Mouse (Mus musculus): ENCODE results near the gene Ccer2.
A peak's percentile ranks its signal among the peaks of the same experiment; 100 is the strongest.

Ccer2 gene

DNA sequence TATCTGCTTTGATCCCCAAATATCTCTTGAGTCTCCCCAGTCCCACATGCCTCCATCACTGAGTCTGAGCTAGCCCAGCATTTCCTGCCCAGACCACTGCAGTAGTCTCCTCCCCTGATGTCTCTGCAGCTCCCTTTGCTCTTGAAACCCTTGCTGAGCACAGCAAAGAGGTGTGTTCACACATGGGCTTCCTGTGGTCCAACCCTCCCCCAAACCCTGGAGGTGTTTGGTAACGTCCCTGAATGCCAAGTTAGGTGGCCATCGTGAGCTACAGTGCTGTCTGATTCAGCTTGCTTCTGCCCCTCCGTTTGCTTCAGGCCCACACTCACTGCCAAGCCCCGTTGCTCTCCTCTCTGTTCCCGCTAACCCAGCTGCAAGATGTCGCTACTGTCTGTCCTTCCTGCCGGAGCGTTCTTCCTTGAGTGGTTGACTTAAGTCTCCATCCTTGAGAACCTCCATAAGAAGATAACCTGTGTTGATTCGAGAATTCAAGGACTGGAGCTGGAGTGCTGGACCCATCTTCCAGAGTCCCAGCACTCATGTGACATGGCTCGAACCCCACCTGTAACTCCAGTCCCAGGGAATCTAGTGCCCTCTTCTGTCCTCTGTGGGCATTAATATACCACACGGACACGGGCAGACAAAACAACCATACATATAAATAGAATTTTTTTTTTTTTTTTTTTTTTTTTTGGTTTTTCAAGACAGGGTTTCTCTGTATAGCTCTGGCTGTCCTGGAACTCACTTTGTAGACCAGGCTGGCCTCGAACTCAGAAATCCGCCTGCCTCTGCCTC is 36.6 kb downstream of the Ccer2 start:
- no peak for DNase-seq

DNA sequence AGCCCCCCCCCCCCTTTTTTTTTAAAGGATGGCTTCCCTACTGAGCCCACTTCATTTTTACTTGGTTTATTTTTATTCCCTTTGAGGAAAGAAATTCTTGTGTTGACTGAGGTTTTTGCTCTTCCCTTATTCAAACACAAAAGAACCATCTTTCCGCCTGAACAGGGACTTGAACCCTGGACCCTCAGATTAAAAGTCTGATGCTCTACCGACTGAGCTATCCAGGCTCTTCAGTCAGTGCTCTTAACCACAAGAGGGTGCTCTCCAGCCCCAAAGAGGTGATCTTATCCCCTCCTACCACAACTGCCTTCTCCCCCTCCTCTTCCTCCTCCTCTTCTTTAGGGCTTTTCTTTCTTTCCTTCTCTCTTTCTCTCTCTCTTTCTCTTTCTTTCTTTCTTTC is 37.9 kb downstream of the Ccer2 start:
- DNase-seq: peak in 1 of 2 experiments; percentile 45

DNA sequence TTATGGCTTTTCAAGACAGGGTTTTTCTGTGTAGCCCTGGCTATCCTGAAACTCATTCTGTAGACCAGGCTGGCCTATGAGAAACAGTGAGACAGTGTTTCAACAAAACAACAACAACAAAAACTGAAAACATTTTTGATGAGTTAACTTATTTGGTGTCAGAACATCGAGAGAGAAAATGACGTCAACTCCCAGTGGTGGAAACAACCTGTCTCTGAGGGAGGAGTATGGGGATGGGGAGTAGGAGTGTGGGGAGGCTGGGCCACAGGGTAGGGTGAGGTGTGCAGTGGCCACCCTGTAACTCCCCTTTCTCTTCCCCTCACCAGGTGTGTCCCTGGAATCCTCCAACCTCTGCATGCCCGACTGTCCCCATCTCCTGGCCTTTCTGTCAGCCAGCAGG is 38.5 kb downstream of the Ccer2 start:
- no peak for DNase-seq

DNA sequence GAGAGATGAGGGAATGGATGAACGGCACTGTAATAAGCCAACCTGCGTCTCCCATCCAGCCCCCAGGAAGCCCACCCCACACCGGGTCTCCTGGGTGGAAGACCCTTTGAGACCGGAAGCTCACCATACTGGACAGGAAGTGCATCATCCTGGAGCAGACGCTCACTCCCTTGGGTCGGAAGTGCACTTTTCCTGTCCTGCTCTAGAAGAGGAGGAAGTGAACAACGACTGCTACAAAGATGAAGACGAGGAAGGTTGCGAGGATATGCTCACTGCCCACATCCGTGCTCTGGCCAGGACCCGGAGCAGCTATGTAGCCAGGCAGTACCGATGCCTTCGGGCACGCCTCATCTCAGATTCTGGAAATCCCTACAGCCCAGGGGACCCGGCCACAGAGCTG is 39.9 kb downstream of the Ccer2 start:
- DNase-seq: no peak

DNA sequence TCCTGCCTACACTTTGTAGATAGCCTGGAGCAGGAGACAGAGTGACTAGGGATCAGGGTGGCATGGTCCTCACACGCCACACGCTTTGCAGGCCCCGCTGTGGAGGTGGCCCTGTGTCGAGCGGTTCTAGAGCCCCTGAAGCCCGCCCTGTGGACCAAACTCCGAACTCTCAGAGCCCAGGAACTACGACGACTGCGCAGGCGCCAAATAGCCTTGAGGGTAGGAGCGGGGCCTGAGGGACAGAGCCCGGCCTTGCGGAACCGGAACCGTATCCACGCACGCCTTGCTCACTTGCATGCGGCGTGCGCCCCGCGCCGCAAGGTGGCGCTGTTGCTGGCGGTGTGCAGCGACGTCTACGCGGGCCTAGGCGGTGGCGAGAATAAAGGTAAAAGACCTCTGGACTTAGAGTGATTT is 40.6 kb downstream of the Ccer2 start:
- peak; percentile 85 to 90 for DNase-seq

DNA sequence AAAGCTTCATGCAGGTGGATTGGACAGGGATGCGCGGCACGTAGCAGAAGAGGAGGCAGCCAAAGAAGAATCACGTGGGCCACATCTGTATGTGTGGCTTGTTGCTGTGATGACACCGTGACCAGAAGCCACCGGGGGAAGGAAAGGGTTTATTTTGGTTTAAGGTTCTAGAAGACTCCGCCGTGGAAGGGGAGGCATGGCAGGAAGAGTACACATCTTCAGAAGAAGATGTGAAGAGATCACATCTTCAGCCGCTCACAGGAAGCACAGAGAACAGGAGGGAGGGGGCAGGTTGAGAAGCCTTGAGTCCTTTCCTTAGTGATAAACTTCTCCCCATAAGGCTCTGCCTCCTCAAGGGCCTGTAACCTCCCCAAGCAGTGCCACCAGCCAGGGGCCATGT is 44.0 kb downstream of the Ccer2 start:
- DNase-seq: no peak

DNA sequence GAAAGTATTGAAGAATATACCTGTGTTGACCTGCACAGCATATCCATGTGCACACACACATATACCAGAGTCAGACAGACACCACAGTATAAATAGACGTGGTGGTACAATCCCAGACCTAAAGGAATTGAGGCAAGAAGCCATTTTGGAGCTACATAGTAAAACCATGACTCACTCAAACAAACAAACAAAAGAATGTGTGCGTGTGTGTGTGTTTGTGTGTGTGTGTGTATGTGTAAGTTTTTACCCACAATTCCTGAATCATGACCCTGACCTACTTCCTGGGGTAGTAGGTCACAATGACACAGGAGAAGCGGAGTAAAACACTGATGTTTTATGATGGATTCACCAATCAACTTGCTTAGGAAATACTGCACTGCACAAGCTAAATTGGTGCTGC is 45.5 kb downstream of the Ccer2 start:
- DNase-seq: no peak

DNA sequence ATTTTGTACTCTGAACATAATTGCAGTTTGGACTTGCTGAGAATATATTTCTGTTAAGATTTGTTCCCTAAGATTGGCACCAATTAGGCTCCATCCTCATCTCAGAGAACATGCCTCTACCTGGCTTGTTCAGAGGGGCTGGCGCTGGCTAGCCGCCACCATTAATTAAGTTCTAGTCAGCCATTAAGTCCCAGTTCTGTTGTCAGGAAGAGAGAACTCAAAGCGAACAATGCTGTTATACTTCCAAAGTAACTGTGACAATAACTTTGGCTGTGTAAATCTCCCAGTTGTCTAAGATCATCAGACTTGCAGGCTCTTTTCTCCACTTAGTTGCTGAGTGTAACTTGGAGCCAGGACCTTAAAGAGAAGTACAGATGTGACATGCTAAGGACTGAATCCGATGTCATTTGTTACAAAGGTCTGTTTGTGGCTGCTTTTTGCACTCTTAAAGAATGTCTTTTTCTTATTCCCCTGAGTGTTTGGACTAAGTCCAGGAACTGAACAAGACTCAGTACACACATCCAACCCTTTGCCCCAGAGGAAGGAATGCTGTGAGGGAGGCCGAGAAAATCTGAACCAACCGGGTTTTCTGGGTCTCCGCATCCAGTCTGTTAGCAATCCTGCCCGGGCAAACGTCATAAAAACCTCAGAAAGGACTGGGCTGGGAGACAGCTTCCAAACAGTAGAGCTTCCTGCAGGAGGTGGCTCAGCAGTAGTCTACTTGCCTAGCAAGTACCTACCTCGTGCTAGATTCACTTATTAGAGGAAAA is 46.1 kb downstream of the Ccer2 start:
- peak; percentile 86 to 92 for DNase-seq

DNA sequence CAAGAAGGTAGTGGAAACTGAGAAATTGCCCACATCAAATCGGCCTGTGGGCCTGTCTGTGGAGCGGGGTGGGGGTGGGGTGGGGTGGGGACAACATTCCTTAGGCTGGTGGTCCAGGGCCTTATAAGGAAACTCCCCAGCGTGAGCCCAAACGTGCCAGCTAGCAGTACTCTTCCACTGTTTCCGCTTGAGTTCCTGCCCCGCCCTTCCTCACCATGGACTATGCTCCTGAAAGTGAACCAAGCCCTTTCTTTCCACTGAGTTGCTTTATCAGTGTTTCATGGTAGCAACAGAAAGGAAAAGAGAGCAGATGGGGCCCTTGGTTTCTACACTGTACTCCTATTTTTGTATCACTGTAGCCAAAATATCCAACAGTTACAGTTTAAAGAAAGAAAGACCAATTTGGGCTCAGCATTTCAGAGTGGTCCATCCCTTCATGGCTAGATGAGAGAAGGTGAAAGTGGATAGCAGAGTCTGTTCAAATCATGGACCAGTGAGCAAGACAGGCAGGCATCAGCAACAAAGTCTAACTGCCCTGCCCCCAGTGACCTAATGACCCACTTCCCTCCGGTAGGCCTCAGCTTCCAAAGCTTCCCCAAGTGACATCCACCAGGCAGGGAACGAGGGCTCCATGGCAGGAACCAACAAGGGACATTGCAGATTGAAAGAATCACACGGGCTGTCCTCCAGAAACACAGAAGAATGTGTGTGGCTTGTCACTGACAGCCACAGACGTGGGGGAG is 47.0 kb downstream of the Ccer2 start:
- DNase-seq: peak; percentile 74 to 85

DNA sequence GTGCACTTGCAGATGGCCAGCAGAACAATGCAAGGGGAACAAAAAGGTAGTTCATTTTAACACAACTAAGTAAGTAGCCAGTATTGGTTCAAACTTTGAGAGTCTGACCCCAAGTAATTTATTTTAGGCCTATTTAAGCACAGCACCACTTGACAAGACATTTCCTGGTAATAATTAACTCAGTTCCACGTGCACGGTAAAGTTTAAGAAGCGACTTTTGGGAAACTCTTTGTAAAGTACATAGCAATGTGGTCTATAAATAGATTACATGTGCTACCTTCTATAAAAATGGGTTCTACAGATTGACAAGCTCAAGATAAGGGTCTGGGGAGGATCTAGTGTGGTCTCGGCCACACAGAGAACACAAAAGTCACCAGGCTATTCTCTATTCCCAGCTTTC is 47.8 kb downstream of the Ccer2 start:
- no peak for DNase-seq

DNA sequence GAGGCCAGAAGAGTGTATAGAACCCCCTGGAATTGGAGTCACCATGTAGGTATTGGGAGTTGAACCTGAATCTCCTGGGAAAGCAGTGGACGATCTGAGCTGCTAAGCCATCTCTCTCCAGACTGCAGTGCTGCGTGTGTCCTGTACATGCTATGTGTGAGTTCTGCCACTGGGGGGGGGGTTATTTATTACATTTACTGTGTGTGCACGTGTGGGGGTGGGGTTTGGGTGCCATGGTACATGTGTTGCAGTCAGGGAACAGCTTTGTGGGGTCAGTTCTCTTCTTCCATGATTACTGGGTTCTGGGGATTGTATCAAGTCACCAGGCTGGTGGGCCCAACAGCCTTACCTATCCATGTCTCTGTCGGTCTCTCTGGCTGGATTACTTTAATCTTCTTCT is 50.9 kb downstream of the Ccer2 start:
- DNase-seq: no peak

DNA sequence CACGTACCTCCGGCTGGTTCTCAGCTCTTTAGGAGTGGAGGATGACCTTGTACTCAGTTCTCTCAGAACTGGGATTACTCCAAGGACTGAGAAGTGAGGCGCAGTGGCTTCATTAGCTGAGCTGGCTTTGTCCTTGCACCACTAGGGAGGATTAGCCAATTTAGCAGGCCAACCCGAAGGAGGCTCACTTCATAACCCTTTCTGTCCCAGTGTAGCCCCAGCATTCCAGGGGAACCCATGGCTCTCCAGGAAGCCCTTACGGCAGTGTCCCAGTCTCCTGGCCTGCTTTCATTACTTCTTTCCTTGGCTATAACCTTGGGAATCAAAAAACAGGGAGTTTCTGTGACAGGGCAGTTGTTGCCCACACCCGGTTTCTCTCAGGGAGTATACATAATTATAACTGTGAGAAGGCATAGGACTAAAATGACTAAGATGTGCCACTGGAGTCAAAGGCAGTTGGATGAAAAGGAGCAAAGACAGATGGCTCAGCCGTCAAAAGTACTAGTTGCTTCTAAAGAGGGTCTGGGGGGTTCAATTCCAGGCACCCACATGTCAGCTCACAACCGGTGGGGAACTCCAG is 51.8 kb downstream of the Ccer2 start:
- DNase-seq: peak; percentile 43 to 56

DNA sequence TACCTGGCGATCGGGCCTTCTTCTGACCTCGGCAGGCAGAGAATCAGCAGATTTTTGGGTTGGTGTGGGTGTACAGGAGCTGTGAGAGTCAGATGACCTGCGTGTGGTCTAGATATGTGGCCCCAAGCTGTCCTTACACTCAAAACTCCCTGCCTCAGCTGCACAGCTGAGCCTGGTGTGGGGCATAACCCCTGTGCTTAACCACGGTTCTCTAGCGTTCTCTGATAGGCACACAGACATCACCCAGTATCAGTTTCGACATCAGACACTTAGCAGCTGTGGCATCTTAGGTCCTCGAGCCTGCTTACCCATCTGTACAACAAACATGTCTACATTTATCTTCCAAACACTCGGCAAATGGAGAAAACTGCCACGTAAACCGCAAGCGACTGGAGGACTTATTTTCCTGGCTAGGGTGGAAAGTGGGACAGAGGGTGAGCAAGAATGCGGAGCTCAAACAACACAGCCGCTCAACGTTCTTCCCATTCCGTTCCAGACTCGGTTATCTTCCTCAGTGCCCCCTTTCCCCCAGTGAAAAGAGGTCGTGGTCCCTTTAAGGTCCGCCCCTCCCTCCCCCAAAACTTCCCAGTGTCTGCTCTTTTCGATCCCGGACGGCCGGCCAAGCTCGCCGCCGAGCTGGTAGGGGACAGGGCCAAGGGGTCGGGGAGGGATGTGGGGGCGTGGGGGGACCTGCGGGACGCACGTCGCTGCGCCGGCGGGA is 52.4 kb downstream of the Ccer2 start, which contains the start of gene Hnrnpl:
Hnrnpl (plus strand) TSS at position 321 of the 721 bp plus-strand sequence.
- peak; percentile 64 to 74 for DNase-seq

Measured in lung, adult 18-20 months (tissue).